Mouse (Mus musculus) bone marrow macrophage, adult 2 months (primary cell): Measurements from ENCODE around the gene Mapk14.

Source experiments
- CTCF ChIP-seq: IDR thresholded peaks from 2 replicates; pipeline ENCODE4 v1.5.1; 2012; ENCODE audit warnings: low read depth, mild to moderate bottlenecking, low read length, moderate library complexity
- POLR2A ChIP-seq: IDR thresholded peaks from 2 replicates; pipeline ENCODE4 v1.6.1; 2012; ENCODE audit warnings: mild to moderate bottlenecking, low read depth, low read length, borderline replicate concordance

GRCm38 (mm10) chr17:28702646-28703045 lies 11.5 kb downstream of the Mapk14 start:
- TF ChIP-seq CTCF (no peak), POLR2A (no peak)
